Mouse (Mus musculus) olfactory bulb, adult 2 months (tissue): ENCODE data around the gene Cd300e.

ENCODE experiments used
- CTCF ChIP-seq: fragments of 200-500 bp; IDR thresholded peaks from 2 replicates; pipeline ENCODE4 v1.5.1; 2012; ENCODE audit warnings: low read depth, mild to moderate bottlenecking, low read length, moderate library complexity; ENCODE audit not compliant: insufficient read depth
- POLR2A ChIP-seq: fragments of 200-500 bp; IDR thresholded peaks from 2 replicates; pipeline ENCODE4 v1.6.1; 2012; ENCODE audit warnings: mild to moderate bottlenecking, low read depth, low read length, moderate library complexity; ENCODE audit not compliant: insufficient read depth

DNA sequence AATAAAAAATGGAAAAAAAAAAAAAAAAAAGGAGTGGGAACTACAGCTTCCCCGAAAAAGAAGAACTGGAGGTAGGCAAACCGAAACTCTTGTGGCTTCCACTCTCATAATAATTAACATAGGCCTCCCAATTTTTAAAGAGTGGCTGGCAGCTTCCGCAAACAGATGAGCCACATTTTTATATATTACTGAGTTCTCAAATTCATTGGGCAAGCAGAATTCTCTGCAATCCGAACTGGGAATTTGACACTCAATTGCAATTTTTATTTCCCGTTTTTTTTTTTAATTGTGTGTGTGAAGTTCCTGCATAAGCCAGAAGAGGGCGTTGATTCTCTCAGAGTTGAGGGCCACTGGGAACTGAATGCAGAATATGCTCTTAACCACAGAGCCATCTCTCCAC, 4.8 kb upstream of the Cd300e start:
- TF ChIP-seq CTCF (no peak), POLR2A (no peak)
